Mouse (Mus musculus): Measurements from ENCODE around the gene Pkp1. TPM values are rescaled to one million over a fixed set of nuclear protein-coding genes. Genes with fewer than 3 reads are reported as not detected.
A peak's percentile ranks its signal among the peaks of the same experiment; 100 is the strongest.

Gene Pkp1
- under 1 TPM; 0.21 to 0.50 TPM for total RNA-seq (2021)

DNA sequence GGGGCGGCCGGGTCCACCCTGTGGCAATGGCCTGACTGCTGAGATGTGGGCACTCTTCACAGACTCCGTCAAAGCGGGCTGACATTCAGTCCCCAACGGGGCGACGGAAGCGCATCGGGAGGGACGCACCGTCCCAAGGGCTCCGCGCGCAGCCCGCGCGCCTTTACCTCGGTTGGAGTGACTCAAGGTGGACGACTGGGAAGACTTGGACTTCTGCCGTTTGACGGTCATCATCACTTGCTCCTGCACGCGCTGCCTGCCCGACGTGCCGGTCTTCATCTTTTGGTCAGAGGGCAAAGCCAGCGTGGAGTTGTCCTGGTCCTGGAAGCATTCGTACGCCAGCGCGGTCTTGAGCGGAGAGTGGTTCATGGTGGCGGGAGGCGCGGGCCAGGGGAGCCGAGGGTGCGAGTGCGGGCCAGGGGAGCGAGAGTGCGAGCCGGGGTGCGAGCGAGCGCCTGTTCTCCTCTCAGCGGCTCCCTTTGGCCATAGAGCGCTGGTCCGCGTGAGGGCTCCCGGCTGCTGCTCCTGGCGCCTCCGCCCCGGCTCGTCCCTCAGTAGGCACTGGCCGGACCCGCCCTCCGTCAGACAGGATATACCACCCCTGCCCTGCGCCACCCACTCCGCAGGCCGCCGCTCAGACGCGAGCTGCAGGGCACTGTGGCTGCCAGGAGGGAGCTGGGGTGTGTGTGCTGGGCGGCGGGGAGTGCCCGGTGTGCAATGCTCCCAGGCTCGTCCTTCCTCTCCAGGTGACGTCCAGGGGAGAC lies at the start of gene Pkp1:
TSS of gene Pkp1 (minus strand) at position 564 of the 764 bp plus-strand sequence.
- no peak for DNase-seq (ENCODE audit: low spot score in 2 of 2)

DNA sequence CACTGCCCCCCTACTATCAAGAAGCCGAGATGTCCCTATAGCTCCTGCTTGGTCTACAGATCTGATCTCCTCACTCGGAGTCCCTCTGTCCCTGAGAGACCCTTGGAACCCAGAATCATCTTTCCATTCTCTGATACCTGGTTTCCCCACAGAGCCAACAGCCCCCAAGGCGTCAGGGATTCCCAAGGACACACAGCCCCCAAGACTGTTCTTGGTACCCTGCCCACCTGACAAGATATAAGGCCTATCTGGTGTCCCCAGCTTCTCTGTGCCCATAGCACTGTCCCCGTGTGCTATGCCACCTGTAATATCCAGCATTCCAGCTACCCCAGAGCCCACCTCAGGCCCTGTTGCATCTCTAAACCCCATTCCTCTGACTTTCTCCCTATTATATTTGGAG lies 48.7 kb upstream of the Pkp1 start:
- DNase-seq (ENCODE audit: low spot score in 2 of 2): no peak
- intact Hi-C loops (cut with DNase I): no loop called here

More for the DNA sequence above, at the start of gene Pkp1:
- intact Hi-C loops (cut with DNase I): no loop called here

DNA sequence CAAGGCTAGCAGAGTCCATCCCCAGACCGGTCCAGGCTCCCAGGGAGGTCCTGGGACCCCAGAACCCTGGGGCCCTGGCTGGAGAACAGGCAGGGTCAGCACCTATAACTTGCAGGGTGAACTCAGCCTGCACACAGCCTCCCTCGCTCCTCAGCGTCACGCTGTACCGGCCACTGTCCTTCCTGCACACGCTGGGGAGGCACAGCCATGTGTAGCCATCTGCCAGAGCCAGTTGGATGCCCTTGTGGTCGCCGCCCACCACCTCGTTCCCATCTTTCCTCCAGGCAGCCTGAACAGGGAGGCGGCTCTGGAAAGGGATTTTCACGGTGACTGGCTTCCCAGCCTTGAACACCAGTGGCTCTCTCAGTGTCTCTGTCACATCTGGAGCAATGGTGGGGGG lies 45.6 kb upstream of the Pkp1 start:
- intact Hi-C loops (cut with DNase I): no loop called here
- DNase-seq (ENCODE audit: low spot score in 2 of 2): peak in 1 of 2 experiments; percentile 54

DNA sequence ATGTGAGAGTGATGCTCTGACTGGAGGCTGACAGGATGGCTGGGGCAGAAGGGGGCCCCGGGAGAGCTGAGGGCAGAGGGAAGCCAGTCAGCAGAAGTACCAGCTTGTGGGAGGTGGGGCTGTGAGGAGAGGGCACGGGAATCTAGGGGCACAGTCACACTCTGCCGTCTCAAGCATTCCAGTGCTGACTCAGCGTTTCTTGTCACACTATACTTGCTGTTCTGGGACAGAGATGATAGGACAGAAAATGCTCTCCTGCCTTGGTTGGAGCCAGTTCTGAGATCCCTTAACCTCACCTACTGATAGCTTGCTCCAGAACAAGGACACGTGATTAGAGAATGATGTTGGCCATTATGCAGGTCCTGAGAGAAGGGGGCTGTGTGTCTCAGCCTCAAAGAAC lies 44.2 kb upstream of the Pkp1 start:
- intact Hi-C loops (cut with DNase I): no loop called here
- no peak for DNase-seq (ENCODE audit: low spot score in 2 of 2)

DNA sequence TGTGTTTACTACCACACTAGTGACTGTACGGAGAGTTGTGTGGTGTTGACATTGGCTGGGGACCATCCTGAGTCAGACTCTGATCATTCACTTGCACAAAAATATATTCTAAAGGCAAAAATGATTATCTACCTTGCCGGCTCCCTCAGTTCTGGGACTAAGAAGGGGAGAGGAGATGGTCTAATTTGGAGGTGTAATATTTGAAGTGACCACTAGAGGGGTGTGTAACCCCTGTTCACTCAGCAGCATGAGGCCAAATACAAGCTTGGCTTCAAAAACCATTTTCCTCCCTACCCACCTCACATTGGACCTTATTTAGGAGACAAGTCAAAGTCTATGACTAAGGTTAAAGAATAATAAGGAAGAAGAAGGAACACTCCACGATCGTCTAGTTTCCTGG lies 39.5 kb upstream of the Pkp1 start:
- intact Hi-C loops (cut with DNase I): loop anchor here (5.0 to 10.0 kb wide), 2 partner anchors 49 to 246 kb away; partner anchors contain the start of genes Igfn1 and Tmem9
- DNase-seq (ENCODE audit: low spot score in 2 of 2): peak; percentile 41 to 75

DNA sequence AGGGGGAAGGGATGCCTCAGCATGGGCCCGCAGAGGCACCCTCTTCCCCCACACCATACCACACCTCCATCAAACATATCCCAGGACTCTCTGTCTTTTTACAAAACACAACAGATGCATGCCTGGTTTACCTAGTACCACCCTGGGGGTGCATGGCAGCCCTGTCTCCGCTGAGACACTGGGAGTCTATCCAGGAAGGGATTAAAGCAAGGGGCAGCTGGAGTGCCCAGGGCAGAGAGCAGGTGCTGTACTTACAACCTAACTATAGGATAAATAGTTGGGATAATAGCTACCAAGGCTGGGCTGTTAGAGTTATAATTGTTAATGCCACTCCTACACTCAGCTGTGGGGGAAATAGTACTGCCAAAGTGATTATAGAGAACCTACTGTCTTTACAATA lies 29.9 kb upstream of the Pkp1 start:
- DNase-seq (ENCODE audit: low spot score in 2 of 2): no peak
- intact Hi-C loops (cut with DNase I): loop anchor here (10.0 kb wide), 1 partner anchor 234 kb away; no protein-coding TSS in a partner anchor

DNA sequence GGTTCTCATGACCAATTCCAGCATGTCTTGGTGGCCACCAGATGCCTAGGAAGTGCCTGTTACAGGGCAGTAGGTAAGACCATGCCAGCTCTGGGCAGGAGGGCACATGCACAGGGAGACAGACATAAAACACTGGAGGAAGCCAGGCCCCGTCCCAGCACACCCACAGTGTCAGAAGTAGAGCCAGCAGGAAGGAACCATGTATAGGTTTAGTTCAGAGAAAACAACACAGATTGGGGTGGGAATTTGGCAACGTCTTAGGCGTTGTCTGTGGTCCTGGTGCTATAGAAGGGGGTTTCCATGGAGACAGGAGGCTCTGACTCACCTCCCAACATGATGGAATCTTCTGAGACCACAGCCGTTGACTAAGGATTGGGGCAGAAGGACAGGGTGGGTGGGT lies 27.2 kb upstream of the Pkp1 start:
- intact Hi-C loops (cut with DNase I): loop anchor here (10.0 kb wide), 1 partner anchor 231 kb away; no protein-coding TSS in a partner anchor
- DNase-seq (ENCODE audit: low spot score in 2 of 2): peak in 1 of 2 experiments; percentile 82

DNA sequence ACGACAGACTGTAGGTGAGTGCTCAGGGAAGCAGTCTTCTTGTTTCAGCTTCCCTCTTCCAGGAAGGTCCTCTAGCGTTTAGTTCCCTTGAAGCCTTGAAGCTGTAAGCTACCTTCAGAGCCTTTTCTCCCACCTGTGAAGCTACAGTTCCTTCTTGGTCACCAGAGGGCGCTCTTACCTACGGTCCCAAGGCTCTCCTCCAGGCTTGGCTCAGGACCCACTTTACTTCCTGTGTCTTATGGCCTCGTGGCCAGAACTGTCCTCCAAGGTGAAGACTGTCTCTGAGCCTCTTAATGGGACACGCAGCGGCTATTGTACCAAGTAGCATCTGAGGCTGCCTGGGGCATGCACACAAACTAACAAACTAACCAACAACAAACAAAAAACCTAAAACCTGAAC lies 26.7 kb upstream of the Pkp1 start:
- intact Hi-C loops (cut with DNase I): loop anchor here (1.0 to 10.0 kb wide), 3 partner anchors 80 to 231 kb away; no protein-coding TSS in a partner anchor
- peak; percentile 37 to 59 for DNase-seq (ENCODE audit: low spot score in 2 of 2)

DNA sequence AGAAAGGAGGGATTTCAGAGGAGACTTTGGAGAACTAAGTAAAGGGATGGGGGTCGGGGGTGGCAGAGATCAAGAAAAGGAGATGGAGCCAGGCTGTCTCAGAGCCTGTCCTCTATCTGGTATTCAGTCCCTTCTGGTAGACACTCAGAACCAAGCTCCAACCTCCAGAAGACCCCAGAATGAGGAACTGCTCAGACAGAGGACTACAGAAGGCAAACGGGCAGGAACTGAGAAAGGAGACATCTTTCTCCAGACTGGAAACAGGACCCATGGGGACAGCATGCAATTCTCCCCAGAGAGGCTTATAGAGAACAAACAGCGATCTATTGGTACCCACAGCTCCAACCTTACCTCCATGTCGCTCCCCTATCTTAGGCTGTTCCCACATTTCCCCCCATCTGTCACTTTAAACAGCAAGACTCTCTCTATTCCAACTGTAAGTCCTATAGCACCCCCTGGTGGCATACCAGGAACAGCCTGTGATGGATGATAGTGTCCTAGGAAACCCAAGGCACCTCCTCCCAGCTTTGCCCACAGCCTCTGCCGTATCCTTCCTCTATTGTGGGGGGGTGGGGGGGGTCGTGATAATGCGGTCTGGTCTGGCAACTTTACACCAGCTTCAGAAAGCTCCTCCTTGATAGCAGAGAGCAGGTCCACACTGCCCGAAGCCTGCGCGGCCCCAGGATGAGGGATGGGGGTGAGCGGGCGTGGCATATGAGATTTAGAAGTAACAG lies 25.7 kb upstream of the Pkp1 start:
- intact Hi-C loops (cut with DNase I): loop anchor here (1.0 to 10.0 kb wide), 3 partner anchors 79 to 230 kb away; no protein-coding TSS in a partner anchor

DNA sequence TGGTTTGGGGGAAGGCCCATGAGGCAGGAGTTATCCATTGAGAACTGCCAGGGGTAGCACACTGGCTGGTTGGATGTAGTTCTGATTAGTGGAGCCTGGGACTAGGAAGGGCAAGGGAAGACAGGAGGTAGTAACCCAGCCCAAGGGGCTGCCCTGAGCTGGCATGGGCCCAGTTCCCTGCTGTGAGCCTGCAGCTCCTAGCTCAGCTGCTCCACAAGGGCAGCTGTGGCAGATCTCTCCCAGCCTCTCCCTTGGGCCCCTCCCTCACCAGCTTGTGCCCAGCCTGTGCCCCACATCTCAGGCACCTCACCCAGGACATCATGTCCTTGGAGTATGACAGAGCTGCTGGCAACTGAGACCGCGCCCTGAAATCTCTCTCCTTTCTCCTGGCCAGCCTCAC lies 24.7 kb upstream of the Pkp1 start:
- DNase-seq (ENCODE audit: low spot score in 2 of 2): no peak
- intact Hi-C loops (cut with DNase I): loop anchor here (10.0 kb wide), 1 partner anchor 229 kb away; no protein-coding TSS in a partner anchor

More for the DNA sequence above, 25.7 kb upstream of the Pkp1 start:
- peak; percentile 86 to 93 for DNase-seq (ENCODE audit: low spot score in 2 of 2)

DNA sequence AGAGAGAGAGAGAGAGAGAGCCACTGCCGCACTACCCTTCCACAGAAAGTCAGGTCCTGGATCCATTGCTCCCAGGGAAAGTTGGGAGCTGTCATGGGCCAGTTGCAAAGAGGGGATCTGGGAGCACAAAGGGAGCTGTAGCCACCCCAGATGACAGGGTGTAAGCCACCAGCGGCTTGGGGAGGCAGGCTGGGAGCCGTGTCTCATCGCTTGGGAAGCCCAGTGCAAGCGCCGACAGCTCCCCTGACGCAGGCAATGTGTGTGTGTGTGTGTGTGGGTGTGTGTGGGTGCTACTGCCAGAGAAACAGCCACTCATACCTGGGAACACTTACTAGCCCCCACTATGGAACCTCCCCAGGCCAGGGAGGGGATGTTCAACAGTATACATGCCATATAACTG lies 23.1 kb upstream of the Pkp1 start:
- peak in 1 of 2 experiments; percentile 40 for DNase-seq (ENCODE audit: low spot score in 2 of 2)
- intact Hi-C loops (cut with DNase I): loop anchor here (10.0 kb wide), 1 partner anchor 227 kb away; no protein-coding TSS in a partner anchor

DNA sequence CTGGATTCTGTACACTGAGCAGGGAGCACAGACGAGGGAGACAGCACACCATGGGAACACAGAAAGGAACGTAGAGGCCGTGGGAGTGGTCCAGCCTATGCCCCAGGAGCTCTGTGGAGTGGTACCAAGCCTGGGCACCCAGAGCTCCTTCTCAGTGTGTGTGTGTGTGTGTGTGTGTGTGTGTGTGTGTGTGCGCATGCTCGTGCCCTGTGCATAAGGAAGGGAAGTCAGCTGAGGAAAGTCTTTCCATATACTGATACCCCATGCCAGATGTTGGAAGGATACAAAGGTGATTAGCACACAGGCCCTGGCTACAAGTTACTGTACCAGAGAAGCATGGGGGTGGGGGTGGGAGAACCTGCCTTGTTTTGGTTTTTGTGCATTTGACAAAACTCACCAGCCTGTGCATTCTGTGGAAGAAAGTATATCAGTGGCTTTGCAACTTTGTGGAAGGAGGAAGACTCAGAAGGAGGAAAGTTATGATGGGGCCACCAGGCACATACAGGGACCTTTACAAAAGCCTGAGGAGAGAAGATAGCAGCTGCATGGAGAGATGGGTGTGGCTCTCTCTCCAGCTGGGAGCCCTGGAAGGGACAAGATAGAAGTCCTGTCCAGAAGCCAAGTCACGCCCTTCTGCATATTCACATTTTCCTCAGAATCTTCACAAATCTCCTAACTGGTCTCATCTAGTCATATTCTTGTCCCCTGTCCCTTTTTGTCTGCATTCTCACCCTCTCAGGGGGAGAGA lies 22.4 kb upstream of the Pkp1 start:
- intact Hi-C loops (cut with DNase I): loop anchor here (10.0 kb wide), 1 partner anchor 227 kb away; no protein-coding TSS in a partner anchor
- no peak for DNase-seq (ENCODE audit: low spot score in 2 of 2)

DNA sequence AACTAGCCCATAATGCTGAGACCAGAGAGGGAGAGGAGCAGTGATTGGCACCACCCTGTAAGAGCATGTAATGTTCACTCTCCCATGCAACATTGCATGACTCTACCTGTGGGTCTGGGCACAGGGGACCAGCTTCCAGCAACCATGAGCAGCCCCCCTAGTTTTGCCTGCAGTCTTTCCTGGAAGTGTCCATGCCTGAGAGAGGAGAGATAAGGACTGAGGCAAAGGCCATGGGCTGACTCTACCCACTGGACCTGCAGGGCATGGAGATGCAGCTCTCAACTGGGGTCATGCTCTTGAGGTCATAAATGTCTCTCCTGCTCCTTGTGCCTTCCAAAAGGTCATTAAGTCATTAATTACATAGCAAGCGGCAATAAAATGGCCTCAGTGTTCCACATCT lies 17.1 kb upstream of the Pkp1 start:
- no peak for DNase-seq (ENCODE audit: low spot score in 2 of 2)
- intact Hi-C loops (cut with DNase I): no loop called here

DNA sequence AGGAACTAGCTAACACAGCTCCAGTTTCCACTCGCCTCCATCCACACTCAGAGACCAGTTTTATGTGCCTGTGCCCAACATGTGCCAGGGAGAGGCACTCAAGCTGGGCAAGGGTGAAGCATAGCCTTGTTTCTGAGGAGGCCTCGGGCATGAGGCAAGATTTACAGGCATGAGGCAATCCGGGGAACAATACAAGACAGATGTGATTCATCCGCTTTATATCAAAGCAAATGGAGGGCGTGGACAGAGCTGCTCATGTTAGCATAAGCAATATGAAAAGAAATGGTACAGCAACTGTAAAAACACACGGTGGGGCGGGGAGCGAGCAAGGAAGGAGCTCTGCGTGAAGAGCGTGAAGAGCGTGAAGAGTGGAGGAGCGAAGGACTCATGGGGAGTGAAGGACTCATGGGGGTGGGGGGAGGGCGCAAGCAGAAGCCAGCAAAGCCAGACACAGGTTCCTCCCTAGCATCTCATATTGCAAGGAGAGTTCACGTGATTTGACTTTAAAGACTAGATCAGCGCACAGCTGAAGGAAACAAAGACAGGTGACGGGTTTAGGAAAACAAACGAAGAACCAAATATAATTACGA lies 14.8 kb upstream of the Pkp1 start:
- intact Hi-C loops (cut with DNase I): no loop called here
- DNase-seq (ENCODE audit: low spot score in 2 of 2): no peak

DNA sequence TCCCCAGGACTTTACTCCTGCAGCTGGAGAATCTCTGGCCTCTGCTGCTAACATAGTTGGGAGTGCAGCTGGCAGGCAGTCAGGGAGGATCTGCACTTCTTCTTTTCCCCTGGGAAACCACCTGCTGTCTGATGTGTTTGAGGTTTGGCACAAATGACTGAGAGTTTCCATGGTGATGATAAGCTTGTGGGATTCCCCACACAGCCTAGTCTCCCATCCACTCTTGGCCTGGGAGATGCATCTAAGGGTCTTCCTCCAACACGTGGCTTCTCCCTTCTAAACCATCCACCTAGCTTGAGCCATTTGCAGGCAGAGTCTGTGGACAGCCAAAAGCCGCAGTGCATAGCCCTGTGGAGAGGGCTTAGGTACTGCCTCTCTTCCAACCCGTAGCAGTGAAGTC lies 10.9 kb upstream of the Pkp1 start:
- intact Hi-C loops (cut with DNase I): no loop called here
- peak in 1 of 2 experiments; percentile 63 for DNase-seq (ENCODE audit: low spot score in 2 of 2)

DNA sequence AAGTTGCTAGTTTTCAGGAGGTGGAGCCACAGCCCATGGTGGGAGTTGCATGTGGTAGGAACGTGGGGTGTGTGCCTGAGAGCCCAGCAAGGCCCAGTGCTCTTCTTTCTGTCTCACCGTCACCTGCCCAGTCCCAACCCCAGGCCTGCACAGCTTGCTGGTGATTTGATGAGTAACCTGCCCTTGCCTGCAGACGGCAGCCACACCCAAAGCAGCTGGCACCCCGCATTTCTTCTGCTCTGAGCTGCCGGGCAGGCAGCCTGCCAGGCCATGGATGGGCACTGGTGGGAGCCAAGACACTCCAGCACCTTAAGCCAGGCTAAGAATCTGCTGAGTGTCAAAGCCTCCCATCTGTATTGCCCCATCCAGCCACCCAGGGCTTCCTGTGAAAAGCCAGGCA lies 6.8 kb upstream of the Pkp1 start:
- intact Hi-C loops (cut with DNase I): no loop called here
- DNase-seq (ENCODE audit: low spot score in 2 of 2): peak in 1 of 2 experiments; percentile 20

DNA sequence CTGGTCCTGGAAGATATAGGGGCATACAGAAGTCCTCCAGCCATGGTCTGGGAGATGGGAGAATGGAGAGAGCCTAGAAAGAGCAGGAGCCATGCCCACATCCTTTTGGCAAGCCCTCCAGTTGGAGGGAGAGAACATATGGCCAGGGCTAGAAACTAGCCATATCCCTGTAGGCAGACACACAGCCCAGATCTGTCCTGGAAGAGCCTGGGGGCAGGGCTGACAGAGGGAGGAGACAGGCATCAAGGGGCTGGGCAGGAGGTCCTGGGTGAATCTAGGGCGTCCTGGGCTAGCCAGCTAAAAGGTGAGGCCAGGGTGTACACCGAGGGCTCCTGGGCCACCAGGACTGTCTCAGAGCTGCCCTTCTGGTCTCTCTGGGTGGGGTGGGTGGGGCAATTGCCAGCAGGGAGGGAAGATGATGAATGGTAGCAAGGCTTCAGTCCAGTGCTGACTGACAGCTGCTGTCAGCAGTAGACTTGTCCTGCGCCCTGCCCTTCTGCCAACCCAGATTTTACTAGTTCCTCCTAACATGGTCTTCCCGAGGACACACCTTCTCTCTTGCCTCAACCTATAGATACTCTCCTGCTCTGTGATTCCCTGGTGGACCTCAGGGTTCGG lies 5.5 kb upstream of the Pkp1 start:
- DNase-seq (ENCODE audit: low spot score in 2 of 2): peak in 1 of 2 experiments; percentile 28
- intact Hi-C loops (cut with DNase I): no loop called here

DNA sequence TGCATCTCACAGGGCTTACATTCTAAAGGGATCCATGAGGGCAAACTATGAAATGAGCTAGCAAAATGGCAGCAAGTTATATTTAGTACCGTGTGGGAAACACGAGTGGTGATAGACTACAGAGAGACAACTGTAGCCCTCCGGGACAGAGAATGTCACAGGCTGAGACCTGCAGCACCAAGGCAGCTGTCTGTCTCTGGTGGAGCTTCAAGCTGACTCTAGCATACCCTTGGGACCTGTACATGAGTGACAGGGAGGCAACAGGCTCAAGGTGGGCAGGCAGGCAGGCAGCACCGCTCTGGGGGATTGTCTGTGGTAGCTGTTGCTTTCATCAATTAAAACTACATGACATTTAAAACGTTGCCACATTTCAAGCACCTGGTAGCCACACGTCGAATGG lies 4.2 kb upstream of the Pkp1 start:
- intact Hi-C loops (cut with DNase I): no loop called here
- DNase-seq (ENCODE audit: low spot score in 2 of 2): no peak

DNA sequence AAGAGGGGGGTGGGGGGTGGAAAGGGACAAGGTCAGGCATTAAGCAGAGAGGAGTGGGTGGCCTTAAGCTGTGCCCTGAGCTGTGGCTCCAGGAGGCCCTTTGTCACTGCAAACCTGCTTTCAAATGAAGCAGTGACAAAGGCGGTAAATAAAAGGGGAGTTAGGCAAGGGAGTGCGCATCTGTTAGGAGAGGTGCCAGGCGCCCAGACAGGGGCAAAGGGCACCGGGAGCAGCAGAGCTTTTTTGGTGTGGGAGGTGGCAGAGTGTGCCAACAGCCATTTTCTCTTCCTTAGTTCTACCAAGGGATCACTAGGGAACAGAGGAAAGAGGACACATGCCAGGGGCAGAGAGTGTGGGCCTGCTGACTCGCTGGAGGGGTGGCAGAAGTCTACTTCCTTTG lies 1.8 kb downstream of the Pkp1 start:
- no peak for DNase-seq (ENCODE audit: low spot score in 2 of 2)
- intact Hi-C loops (cut with DNase I): no loop called here

Data from left cerebral cortex, postnatal 25 days (tissue).